Mouse (Mus musculus): ENCODE data around the gene Gramd1b. TPM values are rescaled to one million over a fixed set of nuclear protein-coding genes. Genes with fewer than 3 reads are reported as not detected.

The Gramd1b gene
- 5.7 TPM in 2 replicates for polyA plus RNA-seq (2015; fragmentation: Nextera tagmentation; extraction: Ambion mirVana)

- Histone ChIP-seq H3K4me1 (replicated peaks) (peaks cover 21% of the 10 kb centered on the region), H3K9me3 (replicated peaks) (no peaks in the 10 kb centered on the region), H3K4me3 (peak within 1 kb of the TSS; percentile 58), H3K27me3 (peaks cover 24% of the 10 kb centered on the region; the same call in 1 of the 2 replicates), H3K9ac (peak within 1 kb of the TSS; percentile 54), H3K36me3 (no peaks in the 10 kb centered on the region), H3K4me2 (peak within 1 kb of the TSS; percentile 86), H3K27ac (no peak within 1 kb of the TSS)
- WGBS = under 1% methylated on average over 40 of the region's 40 CpGs
- peak; percentile 78 for ATAC-seq (replicated peaks; ENCODE audit: insufficient number of reproducible peaks, insufficient read depth, low FRiP score, low read depth)
Measured at GRCm38 (mm10) chr9:40531027-40531621, at the start of gene Gramd1b. Gramd1b (minus strand) TSS chr9:40531383.

- Histone ChIP-seq H3K36me3 (no peaks in the 10 kb centered on the region), H3K27ac (no peak overlapping the region), H3K4me2 (no peak overlapping the region), H3K9ac (no peak overlapping the region), H3K4me3 (no peak overlapping the region), H3K9me3 (replicated peaks) (no peaks in the 10 kb centered on the region), H3K4me1 (replicated peaks) (peaks cover 17% of the 10 kb centered on the region), H3K27me3 (no peaks in the 10 kb centered on the region)
- 66% methylated on average over 11 of the region's 11 CpGs for WGBS
- ATAC-seq (replicated peaks; ENCODE audit: insufficient number of reproducible peaks, insufficient read depth, low FRiP score, low read depth) = no peak
Measured at GRCm38 (mm10) chr9:40578726-40579625, 47.8 kb upstream of the Gramd1b start.

- no peaks in the 10 kb centered on the region for H3K27me3 ChIP-seq
- H3K4me1 ChIP-seq (replicated peaks) = peaks cover 17% of the 10 kb centered on the region
- H3K9ac ChIP-seq = no peak overlapping the region
- no peak overlapping the region for H3K4me2 ChIP-seq
- H3K4me3 ChIP-seq = no peak overlapping the region
- 70% methylated on average over 7 of the region's 7 CpGs for WGBS
- no peaks in the 10 kb centered on the region for H3K36me3 ChIP-seq
- ATAC-seq (replicated peaks; ENCODE audit: insufficient number of reproducible peaks, insufficient read depth, low FRiP score, low read depth) = no peak
- no peaks in the 10 kb centered on the region for H3K9me3 ChIP-seq (replicated peaks)
- no peak overlapping the region for H3K27ac ChIP-seq
Measured at GRCm38 (mm10) chr9:40577132-40577531, 45.9 kb upstream of the Gramd1b start.

DNA sequence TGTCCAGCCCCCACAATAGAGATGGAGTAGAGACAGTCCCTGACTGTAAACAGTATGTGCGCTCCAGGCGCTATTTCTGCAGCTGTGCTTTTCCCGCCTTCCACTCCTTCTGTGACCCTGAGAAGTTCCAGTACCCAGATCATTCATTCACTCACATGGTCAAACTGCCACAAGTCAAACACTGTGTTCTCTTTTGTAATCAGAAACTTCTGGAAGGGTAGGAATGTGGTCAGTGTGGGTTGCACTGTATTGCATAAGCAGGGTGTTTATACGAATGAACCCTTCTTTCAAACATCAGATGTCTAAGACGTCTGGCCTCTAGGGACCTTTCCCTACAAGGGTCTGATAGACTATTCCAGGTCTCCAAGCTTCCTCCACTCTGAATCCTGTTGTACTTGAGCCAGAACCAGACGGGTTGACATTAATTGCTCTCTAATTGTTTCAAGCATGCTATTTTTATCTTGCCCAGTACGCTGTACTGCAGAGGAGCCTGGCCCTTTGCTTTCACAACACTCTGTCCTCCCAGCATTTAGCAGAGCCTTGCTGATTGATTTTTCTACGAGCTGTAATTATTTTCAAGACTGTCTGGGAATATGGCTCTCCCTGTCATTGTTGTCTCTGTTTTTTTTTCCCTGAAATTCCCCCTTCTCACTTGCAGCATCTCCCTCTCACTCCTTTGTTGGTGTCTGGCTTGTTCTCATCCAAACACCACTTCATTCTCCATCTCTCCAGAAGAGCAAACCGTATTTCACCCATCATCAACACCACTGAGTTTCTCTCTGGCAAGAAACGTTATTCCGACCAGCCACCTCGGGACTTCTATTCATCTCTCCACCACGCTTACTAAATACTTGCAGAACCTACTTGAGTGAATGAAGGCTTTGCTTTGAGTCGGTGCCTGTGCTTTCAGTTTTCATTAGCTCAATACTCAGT is 44.1 kb upstream of the Gramd1b start:
- WGBS = 37% methylated on average over 14 of the region's 14 CpGs
- Histone ChIP-seq H3K4me1 (replicated peaks) (peaks cover 17% of the 10 kb centered on the region), H3K27ac (peak overlapping the region; percentile 77), H3K4me3 (0 out of 2 replicates have a peak overlapping the region, but pooled peaks have one; percentile 7), H3K9me3 (replicated peaks) (no peaks in the 10 kb centered on the region), H3K36me3 (no peaks in the 10 kb centered on the region), H3K27me3 (no peaks in the 10 kb centered on the region), H3K9ac (0 out of 2 replicates have a peak overlapping the region, but pooled peaks have one; percentile 10), H3K4me2 (peak overlapping the region; percentile 42)
- peak; percentile 28; the same call in 1 of the 2 replicates for ATAC-seq (replicated peaks; ENCODE audit: insufficient number of reproducible peaks, insufficient read depth, low FRiP score, low read depth)

DNA sequence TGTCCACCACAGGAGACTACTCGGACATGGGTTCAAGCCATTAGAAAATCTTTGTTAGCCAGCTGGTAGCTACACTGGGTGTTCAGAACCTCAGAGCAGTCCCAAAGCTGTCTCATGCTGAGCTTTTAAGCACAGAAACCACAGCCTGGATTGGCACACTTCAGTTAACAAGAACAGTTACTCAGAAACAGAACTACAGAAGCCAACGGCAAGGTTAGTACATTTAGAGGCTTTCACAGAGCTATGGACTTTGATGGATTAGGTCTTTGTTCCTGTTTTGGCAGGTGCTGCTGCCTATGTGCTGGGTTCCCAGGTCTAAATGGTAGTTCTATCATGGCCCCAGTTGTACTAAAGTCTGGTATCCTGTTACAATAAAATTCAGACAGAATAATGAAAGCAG is 40.1 kb upstream of the Gramd1b start:
- Histone ChIP-seq H3K4me3 (no peak overlapping the region), H3K27me3 (no peaks in the 10 kb centered on the region), H3K4me1 (replicated peaks) (peaks cover 26% of the 10 kb centered on the region), H3K36me3 (no peaks in the 10 kb centered on the region), H3K4me2 (no peak overlapping the region), H3K27ac (no peak overlapping the region), H3K9ac (no peak overlapping the region), H3K9me3 (replicated peaks) (no peaks in the 10 kb centered on the region)
- 64% methylated on average over 2 of the region's 2 CpGs for WGBS
- ATAC-seq (replicated peaks; ENCODE audit: insufficient number of reproducible peaks, insufficient read depth, low FRiP score, low read depth) = no peak

DNA sequence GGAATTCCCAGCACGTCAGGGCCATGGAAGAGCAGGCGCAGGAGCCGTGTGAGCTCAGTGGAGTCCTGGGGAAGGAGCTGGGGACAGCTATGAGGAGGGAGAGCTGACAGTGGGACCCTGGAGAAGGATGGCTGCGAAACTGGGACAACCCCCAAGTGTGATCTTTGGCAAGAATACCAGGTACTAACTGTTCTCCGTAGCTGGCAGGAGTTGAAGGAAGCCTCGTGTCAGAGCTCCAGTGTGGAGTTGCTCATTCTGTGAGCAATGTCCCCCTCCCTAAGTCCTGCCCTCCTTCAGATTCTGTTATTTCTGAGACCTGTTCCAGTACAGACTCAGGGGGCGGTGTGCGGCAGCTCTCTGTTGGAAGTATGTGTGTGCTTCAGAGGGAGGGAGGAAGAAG is 36.9 kb upstream of the Gramd1b start:
- Histone ChIP-seq H3K27ac (no peak overlapping the region), H3K27me3 (no peaks in the 10 kb centered on the region), H3K36me3 (no peaks in the 10 kb centered on the region), H3K9me3 (replicated peaks) (no peaks in the 10 kb centered on the region), H3K9ac (no peak overlapping the region), H3K4me2 (peak overlapping the region; percentile 14; the same call in 1 of the 2 replicates), H3K4me3 (no peak overlapping the region), H3K4me1 (replicated peaks) (peaks cover 12% of the 10 kb centered on the region)
- WGBS = 34% methylated on average over 8 of the region's 8 CpGs
- peak; percentile 73 for ATAC-seq (replicated peaks; ENCODE audit: insufficient number of reproducible peaks, insufficient read depth, low FRiP score, low read depth)

DNA sequence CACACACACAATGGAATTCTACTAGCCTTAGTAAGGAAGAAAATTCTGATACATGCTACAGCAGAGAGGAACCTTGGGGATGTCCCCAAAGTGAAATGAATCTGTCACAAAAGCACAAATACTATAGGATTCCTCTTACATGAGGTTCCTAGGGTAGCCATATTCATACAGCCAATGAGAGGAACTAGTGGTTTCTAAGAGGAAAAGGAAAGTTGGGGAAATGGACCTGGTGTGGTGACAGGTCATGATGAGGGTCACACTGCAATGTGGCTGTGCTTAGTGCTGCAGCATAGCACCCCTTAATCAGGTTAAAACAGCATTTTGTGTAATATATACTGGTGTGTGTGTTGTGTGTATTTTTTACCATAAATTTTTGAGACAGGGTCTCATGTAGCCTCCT is 32.6 kb upstream of the Gramd1b start:
- Histone ChIP-seq H3K27ac (no peak overlapping the region), H3K4me2 (no peak overlapping the region)

GRCm38 (mm10) chr9:40559646-40560045 is 28.5 kb upstream of the Gramd1b start:
- H3K4me2 ChIP-seq = no peak overlapping the region
- H3K27ac ChIP-seq = no peak overlapping the region
- no peaks in the 10 kb centered on the region for H3K27me3 ChIP-seq
- WGBS = 72% methylated on average over 7 of the region's 7 CpGs
- no peaks in the 10 kb centered on the region for H3K36me3 ChIP-seq
- H3K9me3 ChIP-seq (replicated peaks) = no peaks in the 10 kb centered on the region
- no peak for ATAC-seq (replicated peaks; ENCODE audit: insufficient number of reproducible peaks, insufficient read depth, low FRiP score, low read depth)
- no peak overlapping the region for H3K9ac ChIP-seq
- no peaks in the 10 kb centered on the region for H3K4me1 ChIP-seq (replicated peaks)
- no peak overlapping the region for H3K4me3 ChIP-seq

More for the DNA sequence above, 32.6 kb upstream of the Gramd1b start:
- Histone ChIP-seq H3K4me1 (replicated peaks) (peaks cover 12% of the 10 kb centered on the region), H3K4me3 (no peak overlapping the region), H3K27me3 (no peaks in the 10 kb centered on the region), H3K36me3 (no peaks in the 10 kb centered on the region), H3K9me3 (replicated peaks) (no peaks in the 10 kb centered on the region), H3K9ac (no peak overlapping the region)
- no peak for ATAC-seq (replicated peaks; ENCODE audit: insufficient number of reproducible peaks, insufficient read depth, low FRiP score, low read depth)

DNA sequence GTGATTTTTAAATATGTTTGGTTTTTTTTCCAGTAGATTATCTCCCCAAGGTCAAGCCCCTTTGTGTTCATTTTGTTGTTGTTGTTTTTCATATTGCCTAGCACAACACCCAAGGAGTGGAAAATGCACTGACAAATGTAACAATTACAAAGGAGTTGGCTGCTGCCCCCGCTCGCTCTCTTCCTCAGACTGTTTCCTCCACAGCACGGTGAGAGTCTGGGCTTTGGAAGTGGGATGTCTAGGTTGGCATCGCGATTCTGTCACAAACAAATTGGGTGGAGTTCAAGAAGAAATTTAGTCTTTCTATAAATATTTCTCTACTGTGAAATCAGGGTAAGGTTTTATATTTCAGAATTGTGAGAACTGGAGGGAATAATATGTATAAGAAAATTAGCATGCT is 26.6 kb upstream of the Gramd1b start:
- H3K9me3 ChIP-seq (replicated peaks) = no peaks in the 10 kb centered on the region
- no peaks in the 10 kb centered on the region for H3K36me3 ChIP-seq
- no peak overlapping the region for H3K4me2 ChIP-seq
- H3K27ac ChIP-seq = no peak overlapping the region
- no peak overlapping the region for H3K4me3 ChIP-seq
- H3K27me3 ChIP-seq = no peaks in the 10 kb centered on the region
- ATAC-seq (replicated peaks; ENCODE audit: insufficient number of reproducible peaks, insufficient read depth, low FRiP score, low read depth) = no peak
- WGBS = 83% methylated on average over 5 of the region's 5 CpGs
- no peak overlapping the region for H3K9ac ChIP-seq
- H3K4me1 ChIP-seq (replicated peaks) = no peaks in the 10 kb centered on the region

DNA sequence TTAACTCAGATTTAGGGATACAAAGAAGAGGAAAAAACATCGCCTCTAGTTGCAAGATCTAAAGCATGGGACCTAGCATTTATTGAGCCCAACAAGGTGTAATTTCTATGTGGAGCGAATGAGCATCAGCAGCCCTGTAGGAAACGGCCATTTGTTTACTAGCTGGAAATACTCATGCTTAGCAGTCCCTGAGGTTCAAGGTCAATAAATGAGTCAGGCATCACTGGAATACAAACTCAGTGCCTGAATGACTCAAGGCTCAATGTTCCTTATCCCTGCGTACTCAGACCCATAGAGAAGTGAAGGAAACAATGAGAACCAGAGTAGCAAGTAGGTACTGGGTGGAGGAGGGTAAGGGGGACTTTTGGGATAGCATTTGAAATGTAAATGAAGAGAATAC is 25.2 kb upstream of the Gramd1b start:
- Histone ChIP-seq H3K4me3 (no peak overlapping the region), H3K36me3 (no peaks in the 10 kb centered on the region), H3K4me2 (no peak overlapping the region), H3K9ac (no peak overlapping the region), H3K9me3 (replicated peaks) (no peaks in the 10 kb centered on the region), H3K27ac (no peak overlapping the region), H3K4me1 (replicated peaks) (no peaks in the 10 kb centered on the region), H3K27me3 (no peaks in the 10 kb centered on the region)
- 74% methylated on average over 4 of the region's 4 CpGs for WGBS
- ATAC-seq (replicated peaks; ENCODE audit: insufficient number of reproducible peaks, insufficient read depth, low FRiP score, low read depth) = no peak

DNA sequence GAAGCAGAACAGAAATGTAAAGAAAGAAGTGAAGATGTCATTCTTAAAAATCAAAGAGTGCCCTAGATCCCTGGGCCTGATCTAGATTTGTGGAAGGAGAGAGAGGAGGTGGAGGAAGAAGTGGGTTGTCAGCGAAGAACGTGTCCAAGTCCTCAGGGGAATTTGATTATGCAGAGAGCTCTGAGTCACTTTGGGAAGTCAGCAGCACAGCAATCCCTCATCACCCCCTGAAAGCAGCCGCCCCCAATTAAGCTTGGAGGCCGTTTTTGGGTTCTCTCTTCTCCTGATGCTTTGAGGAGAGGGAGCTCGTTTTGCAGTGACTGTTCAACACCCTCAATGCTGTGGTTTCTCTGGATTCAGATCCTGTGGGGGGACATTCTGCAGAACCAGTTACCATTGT is 24.1 kb upstream of the Gramd1b start:
- no peak overlapping the region for H3K9ac ChIP-seq
- H3K27ac ChIP-seq = no peak overlapping the region
- no peaks in the 10 kb centered on the region for H3K9me3 ChIP-seq (replicated peaks)
- H3K4me2 ChIP-seq = no peak overlapping the region
- no peaks in the 10 kb centered on the region for H3K4me1 ChIP-seq (replicated peaks)
- H3K36me3 ChIP-seq = no peaks in the 10 kb centered on the region
- no peaks in the 10 kb centered on the region for H3K27me3 ChIP-seq
- H3K4me3 ChIP-seq = no peak overlapping the region
- ATAC-seq (replicated peaks; ENCODE audit: insufficient number of reproducible peaks, insufficient read depth, low FRiP score, low read depth) = no peak
- WGBS = 34% methylated on average over 5 of the region's 5 CpGs

All from heart, embryonic 15.5 days (tissue).